Mouse (Mus musculus) cerebellum, adult 2 months (tissue): ENCODE results near the gene Fcor. TPM values are rescaled to one million over a fixed set of nuclear protein-coding genes. Genes with fewer than 3 reads are reported as not detected.

Experiments
- DNase-seq, 2 experiments: peaks; one replicate each; pipeline ENCODE4 v3.0.0; 2021
- H3K27ac ChIP-seq: fragments of 200-500 bp; 2 replicates; pipeline ENCODE4 v1.5.1; 2012; ENCODE audit warnings: low read length, control low read depth, inconsistent platforms; ENCODE audit not compliant: insufficient read depth
- H3K27me3 ChIP-seq: fragments of 200-500 bp; 2 replicates; pipeline ENCODE4 v1.6.1; 2012; ENCODE audit warnings: inconsistent platforms, mild to moderate bottlenecking, low read length, moderate library complexity; ENCODE audit not compliant: control insufficient read depth, insufficient read depth
- H3K4me1 ChIP-seq: fragments of 200-500 bp; 2 replicates; pipeline ENCODE4 v1.6.1; 2011; ENCODE audit warnings: low read length; ENCODE audit not compliant: control insufficient read depth, insufficient read depth
- H3K4me3 ChIP-seq: fragments of 200-500 bp; replicated peaks from 2 replicates; pipeline ENCODE3; 2011; ENCODE audit warnings: mild to moderate bottlenecking, low read depth, low read length, control low read depth; ENCODE audit not compliant: insufficient read depth
- CTCF ChIP-seq: fragments of 200-500 bp; IDR thresholded peaks from 2 replicates; pipeline ENCODE4 v1.5.1; 2011; ENCODE audit warnings: low read depth, mild to moderate bottlenecking, control low read depth, low read length, moderate library complexity, borderline replicate concordance; ENCODE audit not compliant: insufficient read depth
- POLR2A ChIP-seq: fragments of 200-500 bp; IDR thresholded peaks from 2 replicates; pipeline ENCODE4 v1.6.1; 2011; ENCODE audit warnings: low read length, control low read depth, borderline replicate concordance; ENCODE audit not compliant: insufficient read depth
- WGBS: fragments of 180-500 bp; shearing (Covaris S2); methylation state at CpG from one replicate; pipeline ENCODE4 v1.1.7; 2018; 5-methylcytosine and 5-hydroxymethylcytosine counted together
- polyA plus RNA-seq: library from polyadenylated mRNA; depleted of rRNA; stranded (reverse); fragments of >200 nt; gene quantifications from 2 replicates; pipeline ENCODE4 v1.2.3, GENCODE M21; 2012; rRNA removed

Gene Fcor
- 40.0 and 46.6 TPM in 2 replicates for polyA plus RNA-seq

- Histone ChIP-seq H3K27me3 (no peaks in the 10 kb centered on the region), H3K27ac (peak within 1 kb of the TSS; percentile 60), H3K4me3 (peak within 1 kb of the TSS; percentile 74), H3K4me1 (no peaks in the 10 kb centered on the region)
- under 1% methylated on average over 23 of the region's 23 CpGs for WGBS
- peak; percentile 88 to 93 for DNase-seq
- peak; percentile 65; the same call in 1 of the 2 replicates for TF ChIP-seq POLR2A
- peak; percentile 95 for TF ChIP-seq CTCF
These were observed at the start of gene Fcor for GRCm38 (mm10) chr8:3671980-3672491. Fcor (minus strand) TSS chr8:3672362.

- WGBS: 7% methylated on average over 1 of the region's 1 CpGs
- DNase-seq: no peak
- H3K27ac ChIP-seq: no peak overlapping the region
- no peaks in the 10 kb centered on the region for H3K27me3 ChIP-seq
- no peaks in the 10 kb centered on the region for H3K4me1 ChIP-seq
- TF ChIP-seq POLR2A (no peak), CTCF (no peak)
- no peak overlapping the region for H3K4me3 ChIP-seq
These were observed 48.9 kb upstream of the Fcor start for GRCm38 (mm10) chr8:3721041-3721440.

- H3K27ac ChIP-seq: no peak within 1 kb of the TSS
- no peak for TF ChIP-seq CTCF
- TF ChIP-seq POLR2A: no peak
- 65% methylated on average over 5 of the region's 5 CpGs for WGBS
- no peak for DNase-seq
- H3K27me3 ChIP-seq: no peaks in the 10 kb centered on the region
- H3K4me1 ChIP-seq: no peaks in the 10 kb centered on the region
- no peak within 1 kb of the TSS for H3K4me3 ChIP-seq
These were observed 48.4 kb upstream of the Fcor start, which contains the start of gene Clec4g for GRCm38 (mm10) chr8:3720551-3720950. Clec4g (minus strand) TSS chr8:3720651.

- Histone ChIP-seq H3K4me1 (no peaks in the 10 kb centered on the region), H3K27ac (no peak overlapping the region), H3K4me3 (no peak overlapping the region), H3K27me3 (no peaks in the 10 kb centered on the region)
- peak; percentile 56 to 64 for DNase-seq
- WGBS: 18% methylated on average over 14 of the region's 14 CpGs
- no peak for TF ChIP-seq POLR2A
- TF ChIP-seq CTCF: peak; percentile 82
These were observed 46.4 kb upstream of the Fcor start for GRCm38 (mm10) chr8:3718559-3718958.

GRCm38 (mm10) chr8:3717321-3717954 lies 45.3 kb upstream of the Fcor start:
- Histone ChIP-seq H3K4me1 (no peaks in the 10 kb centered on the region), H3K27ac (no peak overlapping the region), H3K4me3 (no peak overlapping the region), H3K27me3 (no peaks in the 10 kb centered on the region)
- TF ChIP-seq CTCF (no peak), POLR2A (no peak)
- WGBS: 71% methylated on average over 12 of the region's 12 CpGs
- DNase-seq: no peak

- WGBS: 68% methylated on average over 2 of the region's 2 CpGs
These were observed 39.5 kb upstream of the Fcor start for GRCm38 (mm10) chr8:3711646-3712045.

GRCm38 (mm10) chr8:3710312-3710711 lies 38.1 kb upstream of the Fcor start:
- Histone ChIP-seq H3K4me1 (no peaks in the 10 kb centered on the region), H3K4me3 (no peak overlapping the region), H3K27me3 (no peaks in the 10 kb centered on the region), H3K27ac (no peak overlapping the region)
- no peak for TF ChIP-seq POLR2A
- TF ChIP-seq CTCF: no peak
- DNase-seq: no peak
- WGBS: 79% methylated on average over 3 of the region's 3 CpGs

More at GRCm38 (mm10) chr8:3711646-3712045, 39.5 kb upstream of the Fcor start:
- TF ChIP-seq CTCF: no peak
- no peak for TF ChIP-seq POLR2A
- H3K27me3 ChIP-seq: no peaks in the 10 kb centered on the region
- DNase-seq: no peak
- no peaks in the 10 kb centered on the region for H3K4me1 ChIP-seq
- no peak overlapping the region for H3K4me3 ChIP-seq
- no peak overlapping the region for H3K27ac ChIP-seq

- Histone ChIP-seq H3K4me1 (no peaks in the 10 kb centered on the region), H3K27ac (no peak overlapping the region), H3K27me3 (no peaks in the 10 kb centered on the region), H3K4me3 (no peak overlapping the region)
- WGBS: 64% methylated on average over 7 of the region's 7 CpGs
- no peak for TF ChIP-seq CTCF
- no peak for TF ChIP-seq POLR2A
- DNase-seq: no peak
These were observed 35.4 kb upstream of the Fcor start for GRCm38 (mm10) chr8:3707611-3708010.
